Mouse (Mus musculus): ENCODE measurements around the gene Clasp1. TPM values are rescaled to one million over a fixed set of nuclear protein-coding genes. Genes with fewer than 3 reads are reported as not detected.

Clasp1 gene
- total and polyA plus RNA-seq, 2 experiments from 2014 or later: 63.2 to 126 TPM

DNA sequence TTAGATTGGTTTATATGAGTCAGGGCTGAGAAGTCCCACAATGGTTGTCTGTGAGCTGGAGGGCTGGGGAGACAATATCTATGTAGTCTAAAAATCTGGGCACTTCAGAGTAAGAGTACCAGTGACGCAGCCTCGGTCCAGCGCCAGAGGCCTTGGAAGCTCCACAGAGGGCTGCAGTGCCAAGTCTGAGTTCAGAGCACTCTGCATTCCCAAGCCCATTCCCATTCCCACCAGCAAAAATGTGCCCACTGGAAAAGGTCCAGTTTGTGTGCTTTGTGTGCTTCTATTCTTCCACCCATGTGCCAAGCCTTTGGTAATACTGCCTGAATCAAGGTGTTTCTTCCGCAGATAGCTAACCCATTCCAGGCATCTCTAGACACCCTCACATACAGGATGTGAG lies 49.0 kb downstream of the Clasp1 start:
- peak; percentile 50 for DNase-seq (ENCODE audit: low spot score)

DNA sequence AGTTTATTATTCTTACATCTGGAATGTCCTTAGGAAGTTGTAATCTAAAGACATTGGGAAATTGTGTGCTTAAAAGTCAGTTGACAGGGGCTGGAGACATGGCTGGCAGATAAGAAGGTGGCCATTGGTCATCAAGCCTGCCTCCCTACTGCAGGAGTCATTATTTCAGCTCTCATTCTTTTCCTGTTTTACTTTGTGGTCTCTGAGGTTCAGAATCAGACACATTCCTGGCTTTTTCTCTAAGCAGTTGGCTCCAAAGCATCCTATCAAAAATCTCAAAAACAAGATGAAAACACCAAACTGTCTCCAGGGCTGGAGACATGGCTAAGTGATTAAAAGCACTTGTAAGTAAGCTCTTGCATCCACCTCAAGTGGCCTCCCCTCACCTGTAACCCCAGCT lies 49.5 kb downstream of the Clasp1 start:
- ATAC-seq: no peak
- no peak for TF ChIP-seq CTCF (IDR thresholded peaks at IDR 0.05; ENCODE audit: low read depth)
- Histone ChIP-seq H3K4me1 (ENCODE audit: insufficient read depth, low read length) (no peaks in the 10 kb centered on the region), H3K9ac (replicated peaks; ENCODE audit: low read length) (no peak overlapping the region), H3K27ac (no peak overlapping the region), H3K4me2 (ENCODE audit: low read depth, low read length) (no peak overlapping the region), H3K9me3 (ENCODE audit: low read length) (no peaks in the 10 kb centered on the region), H3K4me3 (ENCODE audit: low read length) (no peak overlapping the region), H3K36me3 (ENCODE audit: insufficient read depth, low read length) (no peaks in the 10 kb centered on the region), H3K27me3 (ENCODE audit: insufficient read depth, low read length) (no peaks in the 10 kb centered on the region)
- no peak for DNase-seq (ENCODE audit: low spot score)

More for the DNA sequence above, 49.0 kb downstream of the Clasp1 start:
- H3K36me3 ChIP-seq (ENCODE audit: insufficient read depth, low read length): no peaks in the 10 kb centered on the region
- no peaks in the 10 kb centered on the region for H3K4me1 ChIP-seq (ENCODE audit: insufficient read depth, low read length)
- no peak for ATAC-seq
- no peaks in the 10 kb centered on the region for H3K27me3 ChIP-seq (ENCODE audit: insufficient read depth, low read length)
- H3K4me2 ChIP-seq (ENCODE audit: low read depth, low read length): no peak overlapping the region
- H3K4me3 ChIP-seq (ENCODE audit: low read length): no peak overlapping the region
- no peak overlapping the region for H3K27ac ChIP-seq
- 77% methylated on average over 4 of the region's 4 CpGs for WGBS
- H3K9me3 ChIP-seq (ENCODE audit: low read length): no peaks in the 10 kb centered on the region
- no peak overlapping the region for H3K9ac ChIP-seq (replicated peaks; ENCODE audit: low read length)
- no peak for TF ChIP-seq CTCF (IDR thresholded peaks at IDR 0.05; ENCODE audit: low read depth)

DNA sequence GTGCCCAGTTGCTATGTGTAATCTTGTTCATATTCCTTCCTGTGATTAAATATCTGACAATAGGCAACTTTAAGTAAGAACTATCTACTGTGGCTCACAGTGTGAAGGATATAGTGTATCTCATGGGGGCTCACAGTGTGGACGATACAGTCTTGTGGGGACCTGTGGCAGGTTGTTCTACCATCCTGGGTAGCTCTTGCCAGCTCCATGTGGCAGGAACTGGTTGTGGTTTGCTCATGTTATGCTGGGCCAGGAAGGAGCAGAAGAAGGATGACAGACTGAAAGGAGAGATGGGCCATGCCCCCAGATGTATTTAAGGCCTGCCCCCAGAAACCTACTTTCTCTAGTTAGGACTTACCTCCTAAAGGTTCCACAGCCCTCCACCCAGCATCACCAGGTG lies 51.7 kb downstream of the Clasp1 start:
- 0 out of 2 replicates have a peak, but pooled peaks cover 4% of the 10 kb centered on the region for H3K4me1 ChIP-seq (ENCODE audit: insufficient read depth, low read length)
- no peak overlapping the region for H3K4me3 ChIP-seq (ENCODE audit: low read length)
- H3K27ac ChIP-seq: no peak overlapping the region
- no peaks in the 10 kb centered on the region for H3K36me3 ChIP-seq (ENCODE audit: insufficient read depth, low read length)
- H3K4me2 ChIP-seq (ENCODE audit: low read depth, low read length): no peak overlapping the region
- H3K9me3 ChIP-seq (ENCODE audit: low read length): no peaks in the 10 kb centered on the region
- ATAC-seq: no peak
- H3K27me3 ChIP-seq (ENCODE audit: insufficient read depth, low read length): no peaks in the 10 kb centered on the region
- no peak for TF ChIP-seq CTCF (IDR thresholded peaks at IDR 0.05; ENCODE audit: low read depth)
- no peak overlapping the region for H3K9ac ChIP-seq (replicated peaks; ENCODE audit: low read length)
- no peak for DNase-seq (ENCODE audit: low spot score)
- WGBS: 81% methylated on average over 1 of the region's 1 CpGs

DNA sequence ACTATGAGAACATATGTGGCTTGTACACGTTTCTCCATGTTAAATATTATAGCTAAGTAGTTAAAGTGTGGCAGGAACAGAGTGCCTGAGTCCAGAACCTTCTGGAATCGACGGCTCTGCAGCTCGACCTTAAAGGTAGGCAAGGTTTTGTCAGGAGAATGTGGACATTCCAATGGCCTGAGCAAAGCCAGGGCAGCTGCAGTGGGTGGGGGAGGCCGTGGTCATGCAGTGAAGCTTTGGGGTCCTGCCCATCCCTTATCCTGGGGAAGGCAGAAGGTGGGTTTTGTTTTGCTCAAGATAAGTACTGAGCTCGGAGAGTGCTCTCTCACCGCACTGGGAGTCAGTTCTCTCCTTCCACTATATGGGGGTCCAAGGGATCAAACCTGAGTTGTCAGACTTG lies 55.6 kb downstream of the Clasp1 start:
- no peaks in the 10 kb centered on the region for H3K27me3 ChIP-seq (ENCODE audit: insufficient read depth, low read length)
- no peak overlapping the region for H3K27ac ChIP-seq
- H3K9ac ChIP-seq (replicated peaks; ENCODE audit: low read length): no peak overlapping the region
- no peak overlapping the region for H3K4me3 ChIP-seq (ENCODE audit: low read length)
- H3K36me3 ChIP-seq (ENCODE audit: insufficient read depth, low read length): no peaks in the 10 kb centered on the region
- DNase-seq (ENCODE audit: low spot score) (no peak), ATAC-seq (no peak)
- H3K4me2 ChIP-seq (ENCODE audit: low read depth, low read length): no peak overlapping the region
- TF ChIP-seq CTCF (IDR thresholded peaks at IDR 0.05; ENCODE audit: low read depth): no peak
- no peaks in the 10 kb centered on the region for H3K9me3 ChIP-seq (ENCODE audit: low read length)
- peaks cover 7% of the 10 kb centered on the region; the same call in 1 of the 2 replicates for H3K4me1 ChIP-seq (ENCODE audit: insufficient read depth, low read length)
- 95% methylated on average over 7 of the region's 7 CpGs for WGBS

DNA sequence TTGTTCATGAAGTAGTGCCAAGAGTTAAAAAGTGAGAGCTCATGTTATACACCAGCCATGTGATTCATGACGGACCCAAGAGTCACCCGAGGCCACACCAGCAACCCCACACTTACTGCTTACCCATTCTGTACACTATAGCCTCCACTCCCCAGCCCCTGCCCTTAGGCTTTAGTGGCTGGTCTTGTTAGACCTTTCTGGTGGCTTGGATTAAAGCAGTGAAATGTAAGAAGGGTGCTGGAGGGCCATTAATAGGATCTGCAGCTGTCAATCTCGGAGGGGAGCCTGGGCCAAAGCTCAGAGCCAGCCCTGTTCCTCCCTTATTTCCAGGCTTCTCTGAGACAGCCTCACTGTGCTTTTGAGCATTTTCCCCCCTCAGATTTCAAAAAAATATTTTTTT lies 56.1 kb downstream of the Clasp1 start:
- Histone ChIP-seq H3K4me1 (ENCODE audit: insufficient read depth, low read length) (peaks cover 7% of the 10 kb centered on the region; the same call in 1 of the 2 replicates), H3K4me3 (ENCODE audit: low read length) (no peak overlapping the region), H3K36me3 (ENCODE audit: insufficient read depth, low read length) (no peaks in the 10 kb centered on the region), H3K9ac (replicated peaks; ENCODE audit: low read length) (no peak overlapping the region), H3K27ac (no peak overlapping the region), H3K4me2 (ENCODE audit: low read depth, low read length) (no peak overlapping the region), H3K27me3 (ENCODE audit: insufficient read depth, low read length) (no peaks in the 10 kb centered on the region), H3K9me3 (ENCODE audit: low read length) (no peaks in the 10 kb centered on the region)
- no peak for ATAC-seq
- WGBS: 66% methylated on average over 3 of the region's 3 CpGs
- no peak for DNase-seq (ENCODE audit: low spot score)
- TF ChIP-seq CTCF (IDR thresholded peaks at IDR 0.05; ENCODE audit: low read depth): no peak

DNA sequence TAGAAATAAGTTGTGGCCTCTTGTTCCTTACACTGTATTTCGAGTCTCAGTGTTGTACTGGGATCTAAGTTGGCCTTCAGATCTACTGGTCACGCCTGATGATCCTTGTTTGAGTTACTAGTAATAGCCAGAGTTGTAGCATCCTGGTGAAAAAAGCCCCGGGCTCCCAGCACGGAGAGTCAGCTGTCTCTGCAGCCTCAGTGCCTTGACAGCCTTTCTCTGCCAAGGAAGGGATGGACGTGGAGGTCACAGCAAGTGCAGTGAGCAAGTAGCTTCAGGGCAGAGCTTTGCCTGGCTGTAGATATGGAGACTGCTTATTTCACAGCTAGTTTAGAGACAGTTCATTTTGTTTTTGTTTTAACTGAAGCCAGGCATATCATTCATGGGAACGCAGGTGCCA lies 56.6 kb downstream of the Clasp1 start:
- 66% methylated on average over 6 of the region's 6 CpGs for WGBS
- DNase-seq (ENCODE audit: low spot score): no peak

DNA sequence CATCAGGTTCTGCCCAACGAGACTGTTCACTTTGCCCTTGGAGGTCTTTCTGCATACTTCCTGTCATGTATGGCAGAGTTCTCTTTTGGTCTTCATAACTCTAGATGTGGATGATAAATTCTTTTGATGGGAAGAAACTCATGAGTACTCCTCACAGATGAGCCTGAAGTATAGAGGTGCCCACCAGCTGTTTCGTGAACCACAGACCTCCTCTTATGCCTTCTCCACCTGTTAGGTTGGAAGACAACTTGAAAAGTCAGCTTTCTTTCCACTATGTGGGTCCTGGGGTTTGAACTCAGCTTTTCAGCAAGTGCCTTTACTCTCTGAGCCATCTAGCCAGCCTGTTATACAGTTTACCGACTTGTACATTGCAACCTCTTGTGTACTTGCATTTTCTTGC lies 57.1 kb downstream of the Clasp1 start:
- TF ChIP-seq CTCF (IDR thresholded peaks at IDR 0.05; ENCODE audit: low read depth): no peak

More for the DNA sequence above, 56.6 kb downstream of the Clasp1 start:
- peaks cover 7% of the 10 kb centered on the region; the same call in 1 of the 2 replicates for H3K4me1 ChIP-seq (ENCODE audit: insufficient read depth, low read length)
- no peak overlapping the region for H3K4me3 ChIP-seq (ENCODE audit: low read length)
- H3K4me2 ChIP-seq (ENCODE audit: low read depth, low read length): no peak overlapping the region
- H3K27me3 ChIP-seq (ENCODE audit: insufficient read depth, low read length): no peaks in the 10 kb centered on the region
- no peaks in the 10 kb centered on the region for H3K36me3 ChIP-seq (ENCODE audit: insufficient read depth, low read length)
- H3K9me3 ChIP-seq (ENCODE audit: low read length): no peaks in the 10 kb centered on the region
- no peak for TF ChIP-seq CTCF (IDR thresholded peaks at IDR 0.05; ENCODE audit: low read depth)
- no peak overlapping the region for H3K27ac ChIP-seq
- 0 out of 2 replicates have a peak, but pooled peaks have one; percentile 10 for ATAC-seq
- H3K9ac ChIP-seq (replicated peaks; ENCODE audit: low read length): no peak overlapping the region

More for the DNA sequence above, 57.1 kb downstream of the Clasp1 start:
- Histone ChIP-seq H3K9me3 (ENCODE audit: low read length) (no peaks in the 10 kb centered on the region), H3K4me2 (ENCODE audit: low read depth, low read length) (no peak overlapping the region), H3K4me1 (ENCODE audit: insufficient read depth, low read length) (peaks cover 7% of the 10 kb centered on the region; the same call in 1 of the 2 replicates), H3K36me3 (ENCODE audit: insufficient read depth, low read length) (no peaks in the 10 kb centered on the region), H3K27me3 (ENCODE audit: insufficient read depth, low read length) (no peaks in the 10 kb centered on the region), H3K9ac (replicated peaks; ENCODE audit: low read length) (no peak overlapping the region), H3K27ac (no peak overlapping the region), H3K4me3 (ENCODE audit: low read length) (no peak overlapping the region)
- DNase-seq (ENCODE audit: low spot score) (no peak), ATAC-seq (no peak)
- WGBS: 83% methylated on average over 3 of the region's 3 CpGs
